Mouse (Mus musculus) monocyte, adult 2 months (primary cell): ENCODE data around the gene Ltbp1.
A peak's percentile ranks its signal among the peaks of the same experiment; 100 is the strongest.
"Not testable (repeated sequence)": the region's sequence is repeated elsewhere in the genome, so short reads cannot be mapped to it uniquely, and the experiment has no call there.

Source experiments
- DNase-seq, 2 experiments: peaks; one replicate each; pipeline ENCODE4 v3.0.0; 2022; ENCODE audit warnings: low spot score in 2 of 2, low read depth in 1 of 2

Ltbp1 gene

GRCm38 (mm10) chr17:75109081-75109716 is 103.8 kb downstream of the Ltbp1 start:
- DNase-seq, result no peak

DNA sequence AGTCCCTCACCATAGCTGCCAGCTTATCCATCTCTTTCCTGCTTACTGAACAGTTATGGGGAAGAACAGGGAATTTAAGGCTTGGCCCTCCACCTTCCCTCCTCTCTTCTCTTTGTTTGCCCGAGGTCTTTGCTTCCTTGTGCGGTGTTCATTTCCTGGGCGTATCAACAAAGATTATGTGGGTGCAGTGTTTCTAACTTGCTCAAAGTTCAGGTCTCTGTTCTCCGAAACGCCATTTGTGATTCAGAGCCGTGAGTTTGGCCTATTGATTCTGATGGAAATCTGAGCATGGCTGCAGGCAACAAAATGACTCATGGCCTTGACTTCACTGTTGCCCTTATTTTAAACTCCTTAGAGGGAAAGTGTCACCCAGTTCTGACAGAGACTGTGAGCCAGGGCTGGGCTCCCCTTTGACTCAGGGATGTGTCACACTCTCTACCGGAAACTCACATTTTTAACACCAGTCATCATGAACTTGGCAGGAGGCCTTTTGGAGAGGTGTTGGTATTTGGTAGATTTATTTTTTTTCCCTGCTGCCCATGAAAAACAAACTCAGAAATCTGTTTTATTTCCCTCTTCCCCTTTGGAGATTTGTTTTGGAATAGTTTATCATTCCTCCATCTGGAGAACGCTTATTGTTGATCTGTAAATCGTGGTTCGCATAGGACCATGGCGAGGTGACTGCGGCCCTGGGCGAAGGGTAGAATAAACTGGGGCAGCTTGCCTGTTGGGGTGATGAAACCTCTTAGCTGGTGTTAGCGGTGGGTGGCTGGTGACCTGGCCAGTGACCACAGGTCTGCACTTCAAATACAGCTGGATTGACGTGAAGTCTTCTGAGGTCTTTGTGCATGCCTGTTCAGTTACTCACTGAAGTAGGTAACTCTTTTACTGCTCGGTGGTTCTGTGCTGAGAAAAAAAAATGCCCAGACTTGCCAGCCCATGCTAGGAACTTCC is 105.2 kb downstream of the Ltbp1 start:
- no peak for DNase-seq

GRCm38 (mm10) chr17:75115594-75115993 is 110.2 kb downstream of the Ltbp1 start:
- DNase-seq, result no peak

DNA sequence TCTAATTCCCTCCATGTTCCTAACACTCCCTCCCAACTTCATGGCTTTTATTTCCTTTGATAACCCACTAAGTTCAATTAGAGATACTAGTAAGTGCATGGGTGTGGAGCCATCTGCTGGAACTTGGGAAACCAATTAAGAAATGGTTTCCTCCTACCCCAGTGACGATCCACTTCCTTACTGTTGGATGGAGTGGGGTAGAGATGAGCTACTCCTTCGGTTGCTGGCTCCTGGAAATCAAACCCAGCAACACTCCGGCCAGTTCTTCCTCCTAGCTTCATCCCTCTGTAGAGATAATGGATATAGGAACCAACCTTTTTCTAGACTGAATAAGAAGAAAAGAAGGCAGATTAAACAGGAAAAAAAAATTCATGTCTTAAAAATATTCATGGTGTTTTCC is 113.5 kb downstream of the Ltbp1 start:
- DNase-seq, result no peak

DNA sequence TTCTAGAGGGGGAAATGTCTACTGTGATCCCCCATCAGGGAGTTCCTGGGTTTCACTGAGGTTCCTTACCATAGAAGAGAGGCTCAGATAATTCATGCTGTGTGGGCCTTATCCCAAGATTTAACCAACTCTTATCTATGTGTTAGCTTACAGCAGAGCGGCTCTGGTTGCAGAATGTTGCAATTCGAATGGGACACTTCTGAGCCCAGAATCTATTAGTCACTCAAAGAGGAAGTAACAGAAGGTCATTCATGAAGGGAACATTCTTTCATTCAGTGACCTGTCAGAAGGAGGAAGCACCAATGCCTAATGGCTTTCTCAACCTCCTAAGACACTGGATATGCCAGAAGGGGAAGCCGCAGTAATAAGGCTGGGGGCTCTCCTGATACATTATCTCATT is 114.1 kb downstream of the Ltbp1 start:
- peak; percentile 16 to 17 for DNase-seq

GRCm38 (mm10) chr17:75120071-75120470 is 114.7 kb downstream of the Ltbp1 start:
- no peak for DNase-seq

GRCm38 (mm10) chr17:75122584-75123282 is 117.4 kb downstream of the Ltbp1 start:
- DNase-seq, result no peak

GRCm38 (mm10) chr17:75128337-75128935 is 123.1 kb downstream of the Ltbp1 start:
- DNase-seq, result no peak

GRCm38 (mm10) chr17:75133983-75134382 is 128.6 kb downstream of the Ltbp1 start:
- DNase-seq, result no peak

- no peak for DNase-seq
Measured at GRCm38 (mm10) chr17:75139731-75140130, 134.4 kb downstream of the Ltbp1 start.

DNA sequence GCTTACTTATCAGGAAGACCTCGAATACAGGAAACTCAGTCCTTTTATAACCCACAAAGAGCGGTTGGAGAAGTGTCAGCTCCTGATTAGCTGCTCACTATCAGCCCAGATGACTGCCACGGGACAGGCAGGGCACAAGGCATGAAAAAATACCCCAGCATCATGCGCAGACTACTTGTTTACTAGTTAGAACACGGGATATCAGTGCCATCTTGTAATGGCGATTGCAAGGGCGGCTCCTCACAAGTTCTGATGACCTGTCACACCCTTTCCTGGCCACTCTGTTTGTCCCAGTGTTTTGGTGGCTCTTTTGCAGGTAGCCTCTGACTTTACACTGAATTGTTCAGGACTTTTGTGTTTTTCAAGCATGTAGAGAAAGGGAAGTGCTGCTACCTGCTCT is 137.5 kb downstream of the Ltbp1 start:
- not testable (repeated sequence) for DNase-seq

DNA sequence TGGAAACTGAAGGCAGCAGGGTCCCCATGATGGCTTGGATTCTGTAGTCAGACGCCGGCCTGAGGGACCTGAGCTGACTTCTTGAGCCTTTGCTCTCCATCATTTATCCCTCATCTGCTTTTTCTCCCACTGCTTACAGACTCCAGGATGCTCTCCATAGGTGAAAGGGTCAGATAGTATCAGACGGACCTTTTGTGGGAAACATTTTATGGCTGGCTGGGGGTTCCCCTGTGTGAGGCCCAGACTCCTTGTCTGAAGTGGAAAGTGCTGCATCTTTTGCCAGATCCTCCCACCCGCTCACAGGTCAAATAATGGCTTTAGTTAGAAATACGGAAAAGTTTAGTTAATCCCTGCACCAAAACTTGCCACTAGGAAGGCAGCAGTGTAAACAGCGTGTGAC is 138.6 kb downstream of the Ltbp1 start:
- DNase-seq, result no peak

DNA sequence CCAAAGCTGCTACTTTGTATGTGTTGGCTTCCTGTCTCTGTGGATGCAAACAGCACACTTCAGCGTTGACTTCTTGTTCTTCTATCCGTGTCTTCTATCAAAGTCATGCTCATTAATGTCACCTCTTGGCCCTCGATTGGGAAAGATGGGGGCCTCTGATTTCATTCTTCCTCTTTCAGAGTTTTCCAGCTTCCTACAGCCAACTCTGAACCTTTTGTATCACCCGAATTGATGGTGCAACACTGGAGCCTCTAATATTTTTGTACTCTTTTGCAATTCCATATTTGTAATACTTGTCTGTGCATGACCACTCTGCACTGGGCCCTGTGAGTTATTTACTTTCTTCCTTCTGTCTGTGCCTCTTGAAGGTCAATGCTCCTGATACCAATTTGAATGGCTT is 141.8 kb downstream of the Ltbp1 start:
- DNase-seq, result peak; percentile 9 to 16

DNA sequence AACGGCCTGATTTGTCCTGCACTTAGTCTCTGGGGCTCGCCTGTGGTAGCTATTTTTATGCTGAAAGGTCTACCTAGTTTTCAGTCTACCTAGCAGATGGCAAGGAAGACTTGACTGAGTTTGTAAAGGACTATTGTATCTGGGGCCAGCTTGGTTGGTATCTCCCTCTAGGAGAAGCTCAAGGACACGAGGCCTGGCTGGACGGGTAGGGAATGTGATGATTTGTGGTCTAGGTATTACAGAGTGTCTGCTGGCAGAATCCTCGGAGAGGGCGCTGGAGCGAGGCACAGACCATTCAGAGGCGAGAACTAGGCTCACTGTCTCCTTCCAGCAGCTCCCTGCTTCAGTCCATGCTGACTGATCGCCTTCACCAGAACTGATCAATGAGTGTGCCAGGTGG is 146.4 kb downstream of the Ltbp1 start:
- DNase-seq, result no peak

DNA sequence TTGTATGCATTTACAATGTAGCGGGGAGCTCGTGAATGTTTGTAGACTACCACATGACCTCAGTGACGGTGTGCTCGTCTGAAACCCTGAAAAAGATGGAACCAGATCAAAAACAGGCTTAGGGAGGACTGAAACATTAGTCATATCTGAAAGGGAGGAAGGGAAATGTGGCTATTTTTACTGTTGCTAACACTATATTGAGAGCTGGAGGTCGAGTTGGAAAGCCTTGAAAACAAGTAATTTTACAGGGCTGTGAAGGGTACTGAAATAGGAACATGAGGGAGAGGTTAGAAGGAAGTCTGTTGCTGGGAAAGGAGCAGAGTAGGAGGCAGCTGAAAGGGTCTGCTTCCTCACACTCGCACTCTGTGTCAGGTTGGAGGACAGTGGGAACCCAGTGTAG is 147.7 kb downstream of the Ltbp1 start:
- no peak for DNase-seq

DNA sequence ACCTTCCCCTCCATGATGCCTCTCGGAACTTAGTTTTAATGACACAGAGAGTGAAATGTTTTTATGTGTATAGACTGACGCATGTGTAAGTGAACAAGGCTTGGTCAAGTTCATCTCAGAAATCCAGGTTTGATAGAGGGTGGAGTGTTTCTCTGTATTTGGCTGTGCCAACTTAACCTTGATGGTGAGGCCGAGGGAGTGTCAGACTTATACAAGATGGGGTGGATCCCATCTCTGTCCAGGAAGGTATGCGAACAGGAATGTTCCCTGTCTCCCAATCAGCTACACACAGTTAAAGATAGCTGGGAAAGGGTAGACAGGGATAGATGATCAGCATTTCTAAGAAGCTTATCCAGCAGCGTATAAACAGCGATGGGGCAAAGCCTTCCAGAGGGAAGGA is 153.0 kb downstream of the Ltbp1 start:
- DNase-seq, result no peak

DNA sequence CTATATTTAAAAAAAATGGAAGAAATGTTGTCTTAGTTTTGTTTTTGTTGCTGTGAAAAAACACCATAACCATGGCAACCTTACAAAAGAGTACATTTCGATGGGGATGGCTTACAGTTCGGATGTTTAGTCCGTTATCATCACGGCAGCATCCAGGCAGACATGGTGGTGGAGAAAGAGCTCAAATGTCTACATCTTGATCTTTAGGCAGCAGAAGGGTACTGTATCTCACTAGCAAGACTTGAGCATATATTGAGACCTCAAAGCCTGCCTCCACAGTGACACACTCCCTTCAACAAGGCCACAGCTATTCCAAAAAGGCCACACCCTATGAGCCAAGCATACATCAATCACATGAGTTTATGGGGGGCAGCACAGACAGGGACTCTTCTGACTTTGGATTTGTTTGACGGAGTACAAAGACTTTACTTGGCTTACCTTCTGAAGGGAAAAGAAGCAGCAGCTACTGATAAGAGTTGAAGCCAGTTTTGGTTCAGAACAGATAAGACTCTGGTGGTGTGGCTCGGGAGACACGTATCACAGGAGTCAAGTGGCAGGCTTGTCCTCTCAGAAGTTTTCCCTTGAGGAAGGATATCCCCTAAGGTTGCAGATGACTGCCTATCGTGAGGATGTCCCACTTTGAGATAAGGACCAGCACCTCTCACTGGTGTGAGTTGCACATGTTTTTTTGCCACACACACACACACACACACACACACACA is 153.9 kb downstream of the Ltbp1 start:
- no peak for DNase-seq

GRCm38 (mm10) chr17:75161062-75161461 is 155.7 kb downstream of the Ltbp1 start:
- no peak for DNase-seq

GRCm38 (mm10) chr17:75161931-75162330 is 156.6 kb downstream of the Ltbp1 start:
- DNase-seq, result no peak

GRCm38 (mm10) chr17:75164566-75164965 is 159.2 kb downstream of the Ltbp1 start:
- DNase-seq, result no peak
